Mouse (Mus musculus) G1E (cell line): ENCODE measurements around the gene Snx30. TPM values are rescaled to one million over a fixed set of nuclear protein-coding genes. Genes with fewer than 3 reads are reported as not detected.
"Not testable (repeated sequence)": the region's sequence is repeated elsewhere in the genome, so short reads cannot be mapped to it uniquely, and the experiment has no call there.

Experiments
- ATAC-seq: 2 replicates; pipeline ENCODE4 v1.8.0; 2016; ENCODE audit warnings: mild to moderate bottlenecking; ENCODE audit not compliant: insufficient number of reproducible peaks, poor library complexity, low FRiP score, severe bottlenecking; ENCODE audit errors: extremely low read depth
- DNase-seq: peaks from one replicate; pipeline ENCODE4 v3.0.0; 2012; ENCODE audit warnings: low spot score
- H3K27me3 ChIP-seq: 2 replicates; pipeline ENCODE4 v1.6.1; 2012; ENCODE audit warnings: mild to moderate bottlenecking, low read length, inconsistent platforms; ENCODE audit not compliant: insufficient read depth
- H3K36me3 ChIP-seq: replicated peaks from 2 replicates; pipeline ENCODE3; 2012; ENCODE audit warnings: mild to moderate bottlenecking, inconsistent platforms
- H3K4me1 ChIP-seq: 2 replicates; pipeline ENCODE4 v1.6.1; 2012; ENCODE audit warnings: low read depth, low read length, inconsistent platforms, mixed read lengths; ENCODE audit not compliant: insufficient read depth
- H3K4me3 ChIP-seq: 2 replicates; pipeline ENCODE4 v1.5.1; 2012; ENCODE audit warnings: low read depth, mild to moderate bottlenecking, inconsistent platforms, low read length, moderate library complexity, mixed read lengths
- H3K9me3 ChIP-seq: replicated peaks from 2 replicates; pipeline ENCODE4 v1.6.1; 2012; ENCODE audit warnings: inconsistent platforms
- CTCF ChIP-seq: IDR thresholded peaks from 2 replicates; pipeline ENCODE4 v1.5.1; 2012; ENCODE audit warnings: low read depth, low read length, inconsistent platforms, mixed read lengths
- GATA1 ChIP-seq: IDR thresholded peaks from 2 replicates; pipeline ENCODE4 v1.6.1; 2012; ENCODE audit warnings: borderline replicate concordance, low read length, inconsistent platforms, mixed read lengths
- GATA2 ChIP-seq: IDR thresholded peaks from 2 replicates; pipeline ENCODE4 v1.6.1; 2012; ENCODE audit warnings: low read depth, low read length, inconsistent platforms, borderline replicate concordance
- POLR2AphosphoS5 ChIP-seq: IDR thresholded peaks from 2 replicates; pipeline ENCODE4 v1.6.1; 2012; ENCODE audit warnings: low read depth, low read length, inconsistent platforms; ENCODE audit not compliant: insufficient replicate concordance
- TAL1 ChIP-seq: conservative IDR thresholded peaks from 2 replicates; pipeline ENCODE4 v1.6.1; 2012; ENCODE audit warnings: low read depth, low read length, inconsistent platforms, mixed read lengths
- polyA plus RNA-seq: library from polyadenylated mRNA; stranded (reverse); fragments of >175 nt; gene quantifications from 2 replicates; pipeline ENCODE4 v1.2.3, GENCODE M21; 2012
- total RNA-seq, 2 experiments: library from RNA; stranded (forward) in 1 of 2; stranded (reverse) in 1 of 2; fragments of 200-1000 nt in 1 of 2; fragments of >200 nt in 1 of 2; fragmentation: Nextera tagmentation in 1 of 2; gene quantifications; 2 replicates each; pipeline ENCODE4 v1.2.3; 2014 to 2017

Snx30 gene
- total and polyA plus RNA-seq, 3 experiments, result 4.7 to 36.4 (median 8.2) TPM

DNA sequence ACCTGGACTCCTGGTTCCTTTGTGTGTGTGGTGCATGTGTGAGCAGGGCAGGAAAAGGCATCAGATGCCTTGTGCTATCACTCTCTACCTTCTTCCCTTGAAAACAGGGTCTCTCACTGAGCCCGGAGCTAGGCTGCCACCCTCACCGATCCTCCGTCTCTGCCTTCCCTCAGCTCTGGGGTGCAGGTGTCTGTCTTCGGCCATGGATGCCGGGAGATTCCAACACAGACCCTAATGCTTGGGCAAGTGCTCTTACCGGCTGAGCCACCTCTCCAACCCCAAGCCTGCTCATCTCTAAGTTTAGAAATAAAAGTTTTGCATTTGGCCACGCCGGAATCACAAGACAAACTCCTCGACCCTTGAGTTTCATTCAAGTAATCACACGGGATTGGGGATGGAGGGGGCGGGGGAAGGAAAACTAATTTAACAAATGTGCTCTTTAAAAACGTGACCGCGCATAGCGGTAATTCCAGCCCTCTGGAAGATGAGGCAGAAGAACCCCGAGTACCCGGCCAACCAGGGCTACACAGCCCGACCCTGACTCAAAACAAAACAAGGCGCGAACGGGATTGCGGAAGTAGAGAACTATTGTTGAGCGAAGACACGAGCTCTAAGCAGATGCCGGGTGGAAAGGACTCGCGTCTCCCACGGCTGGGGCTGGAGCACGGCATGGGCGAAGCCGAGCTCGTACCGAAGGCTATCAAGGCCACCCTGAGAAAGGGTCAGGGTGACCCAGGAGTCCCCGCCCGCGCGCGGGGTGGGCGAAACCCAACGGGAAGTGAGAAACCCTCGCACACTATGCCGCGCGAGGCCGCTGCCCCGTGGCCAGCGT lies 22.6 kb upstream of the Snx30 start:
- TF ChIP-seq CTCF, result no peak
- no peak for TF ChIP-seq TAL1
- TF ChIP-seq GATA2, result no peak
- no peak for TF ChIP-seq GATA1
- no peak for TF ChIP-seq POLR2AphosphoS5
- peaks cover 18% of the 10 kb centered on the region for H3K36me3 ChIP-seq
- ATAC-seq (no peak), DNase-seq (peak; percentile 19)
- peaks cover 6% of the 10 kb centered on the region; the same call in 1 of the 2 replicates for H3K27me3 ChIP-seq
- peaks cover 35% of the 10 kb centered on the region for H3K4me1 ChIP-seq
- H3K9me3 ChIP-seq, result no peaks in the 10 kb centered on the region
- H3K4me3 ChIP-seq, result peak overlapping the region; percentile 100

DNA sequence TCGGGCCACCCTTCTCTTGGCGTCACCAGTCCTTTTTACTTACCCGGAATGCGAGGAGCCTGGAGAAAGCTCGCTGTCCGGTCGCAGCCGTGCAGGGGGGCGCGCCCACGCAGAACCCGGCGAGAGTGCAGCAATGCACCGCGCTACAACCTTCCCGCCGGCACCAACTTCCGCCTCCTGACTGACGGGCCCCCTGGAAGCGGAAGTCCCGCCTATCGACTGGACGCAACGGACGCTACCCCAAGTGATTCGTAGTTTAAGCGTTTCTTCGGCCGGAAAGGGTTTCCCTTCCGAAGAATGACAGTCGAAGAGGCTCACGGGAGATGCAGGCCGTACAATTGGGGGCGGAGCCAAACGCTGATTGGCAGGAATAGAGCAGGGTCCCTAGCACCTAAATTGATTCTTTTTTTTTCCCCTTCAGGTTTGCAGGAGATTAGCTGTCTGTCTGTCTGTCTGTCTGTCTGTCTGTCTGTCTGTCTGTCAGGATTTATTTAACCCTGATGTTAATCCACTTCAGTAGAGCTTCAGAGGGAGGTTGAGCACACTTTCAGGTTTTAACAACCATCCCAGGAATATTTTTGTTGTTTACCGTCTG lies 21.9 kb upstream of the Snx30 start:
- H3K36me3 ChIP-seq, result peaks cover 13% of the 10 kb centered on the region
- no peak for TF ChIP-seq GATA2
- no peak for TF ChIP-seq GATA1
- TF ChIP-seq POLR2AphosphoS5, result no peak
- TF ChIP-seq TAL1, result no peak
- TF ChIP-seq CTCF, result no peak
- H3K4me1 ChIP-seq, result peaks cover 29% of the 10 kb centered on the region
- peak; percentile 93 for ATAC-seq
- H3K27me3 ChIP-seq, result peaks cover 9% of the 10 kb centered on the region
- no peaks in the 10 kb centered on the region for H3K9me3 ChIP-seq
- H3K4me3 ChIP-seq, result peak overlapping the region; percentile 100
- peak; percentile 91 for DNase-seq

DNA sequence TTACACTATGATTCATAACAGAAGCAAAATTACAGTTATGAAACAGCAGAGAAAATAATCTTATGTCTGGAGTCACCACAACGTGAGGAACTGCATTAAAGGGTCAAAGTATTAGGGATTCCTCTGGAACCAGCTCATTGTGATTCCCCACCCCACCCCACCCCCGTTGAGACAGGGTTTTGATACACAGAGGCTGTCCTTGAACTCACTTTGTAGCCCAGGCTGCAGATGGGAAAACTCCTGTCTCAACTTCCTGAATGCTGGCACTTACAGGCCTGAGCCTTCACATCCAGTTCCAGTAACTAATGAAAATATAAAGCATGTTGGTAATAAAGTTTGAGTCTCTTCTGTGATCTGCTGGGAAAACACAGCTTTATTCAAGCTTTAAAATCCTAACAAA lies 20.2 kb upstream of the Snx30 start:
- no peak for DNase-seq
- peaks cover 15% of the 10 kb centered on the region for H3K4me1 ChIP-seq
- peaks cover 6% of the 10 kb centered on the region for H3K36me3 ChIP-seq
- no peak overlapping the region for H3K4me3 ChIP-seq
- TF ChIP-seq CTCF (no peak), TAL1 (no peak), GATA1 (no peak), POLR2AphosphoS5 (no peak), GATA2 (no peak)
- no peaks in the 10 kb centered on the region for H3K9me3 ChIP-seq
- peaks cover 15% of the 10 kb centered on the region for H3K27me3 ChIP-seq
- no peak for ATAC-seq

DNA sequence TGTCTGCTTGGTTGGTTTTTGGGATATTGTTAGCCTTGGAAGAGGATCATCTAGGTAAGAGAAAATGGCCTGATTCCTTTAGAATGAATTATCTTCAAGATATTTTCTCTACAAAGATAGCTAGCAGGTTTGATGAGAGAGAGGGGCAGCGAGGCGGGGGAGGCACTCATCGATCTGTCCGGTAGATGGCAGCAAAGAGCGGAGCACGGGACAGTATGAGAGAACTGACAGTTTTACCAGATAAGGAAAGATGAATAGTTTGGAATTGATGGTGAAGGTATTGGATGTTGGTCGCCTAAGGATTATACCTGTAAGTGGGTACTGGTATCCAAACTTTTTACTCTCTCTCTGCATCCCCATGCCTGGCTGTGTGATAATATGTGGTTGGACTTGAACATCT lies 19.0 kb upstream of the Snx30 start:
- ATAC-seq, result no peak
- TF ChIP-seq CTCF (peak; percentile 84), POLR2AphosphoS5 (no peak)
- Histone ChIP-seq H3K9me3 (no peaks in the 10 kb centered on the region), H3K4me1 (peaks cover 8% of the 10 kb centered on the region), H3K27me3 (peaks cover 25% of the 10 kb centered on the region), H3K36me3 (peaks cover 2% of the 10 kb centered on the region), H3K4me3 (no peak overlapping the region)
- peak; percentile 27 for DNase-seq

DNA sequence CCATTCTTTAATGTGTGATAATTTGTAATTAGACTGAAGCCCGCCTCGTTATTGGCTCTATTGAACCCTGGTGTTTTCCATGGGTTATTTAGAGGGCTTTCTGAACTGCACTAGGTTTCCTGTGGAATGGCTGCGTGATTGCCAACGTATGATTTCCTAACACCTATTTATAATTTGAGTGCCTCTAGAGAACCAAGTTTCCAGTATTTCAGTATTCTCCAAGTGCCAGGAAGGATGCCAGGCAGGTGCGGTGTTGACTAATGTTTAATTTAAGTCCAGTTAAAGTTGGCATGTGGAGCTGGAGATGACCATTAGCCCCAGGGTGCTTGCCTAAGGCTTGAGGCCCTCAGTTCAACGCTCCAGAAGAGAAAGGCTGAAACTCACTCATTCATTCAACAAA lies 18.5 kb upstream of the Snx30 start:
- DNase-seq (no peak), ATAC-seq (no peak)
- no peaks in the 10 kb centered on the region for H3K9me3 ChIP-seq
- peaks cover 6% of the 10 kb centered on the region for H3K4me1 ChIP-seq
- TF ChIP-seq GATA2 (no peak), CTCF (no peak), TAL1 (no peak)
- H3K36me3 ChIP-seq, result no peaks in the 10 kb centered on the region
- H3K4me3 ChIP-seq, result no peak overlapping the region
- peaks cover 30% of the 10 kb centered on the region for H3K27me3 ChIP-seq

- no peak overlapping the region for H3K4me3 ChIP-seq
- ATAC-seq (no peak), DNase-seq (no peak)
- H3K9me3 ChIP-seq, result no peaks in the 10 kb centered on the region
- H3K27me3 ChIP-seq, result peaks cover 37% of the 10 kb centered on the region
- no peaks in the 10 kb centered on the region for H3K36me3 ChIP-seq
- H3K4me1 ChIP-seq, result peaks cover 4% of the 10 kb centered on the region
- TF ChIP-seq CTCF (no peak), GATA1 (no peak), TAL1 (no peak), POLR2AphosphoS5 (no peak), GATA2 (no peak)
Measured at GRCm38 (mm10) chr4:59789015-59789414, 16.6 kb upstream of the Snx30 start.

DNA sequence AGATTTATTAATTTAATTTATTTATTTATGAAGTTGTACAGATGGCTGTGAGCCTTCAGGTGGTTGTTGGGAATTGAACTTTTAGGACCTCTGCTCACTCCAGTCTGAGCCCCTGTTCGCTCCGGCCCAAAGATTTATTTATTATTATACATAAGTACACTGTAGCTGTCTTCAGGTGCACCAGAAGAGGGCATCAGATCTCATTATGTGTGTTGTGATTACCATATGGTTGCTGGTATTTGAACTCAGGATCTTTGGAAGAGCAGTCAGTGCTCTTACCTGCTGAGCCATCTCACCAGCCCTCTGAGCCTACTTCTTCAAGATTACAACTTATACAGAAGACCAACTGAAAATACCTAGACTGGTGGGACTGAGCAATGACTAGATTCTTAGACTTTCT lies 12.0 kb upstream of the Snx30 start:
- DNase-seq, H3K36me3 ChIP-seq, H3K4me3 ChIP-seq, H3K9me3 ChIP-seq, ATAC-seq, H3K4me1 ChIP-seq: not testable (repeated sequence)
- H3K27me3 ChIP-seq, result peaks cover 37% of the 10 kb centered on the region
